Mouse (Mus musculus) hindbrain, embryonic 12.5 days (tissue): ENCODE data around the gene Fos. TPM values are rescaled to one million over a fixed set of nuclear protein-coding genes. Genes with fewer than 3 reads are reported as not detected.

Experiments used
- ATAC-seq: fragments of 200-750 bp; cut with Nextera tagmentation; 2 replicates; pipeline ENCODE4 v1.8.0; 2017; ENCODE audit warnings: moderate TSS enrichment; ENCODE audit not compliant: low FRiP score
- H3K27ac ChIP-seq: fragments of 300-500 bp; sonication (generic); 2 replicates; pipeline ENCODE4 v1.5.1; 2016; ENCODE audit warnings: mild to moderate bottlenecking
- H3K27me3 ChIP-seq: fragments of 300-500 bp; sonication (generic); 2 replicates; pipeline ENCODE4 v1.6.1; 2016; ENCODE audit warnings: mild to moderate bottlenecking
- H3K36me3 ChIP-seq: fragments of 300-500 bp; sonication (generic); 2 replicates; pipeline ENCODE4 v1.6.1; 2016; ENCODE audit warnings: mild to moderate bottlenecking
- H3K4me1 ChIP-seq: fragments of 300-500 bp; sonication (generic); 2 replicates; pipeline ENCODE4 v1.6.1; 2016
- H3K4me2 ChIP-seq: fragments of 300-500 bp; sonication (generic); replicated peaks from 2 replicates; pipeline ENCODE4 v1.6.1; 2016; ENCODE audit warnings: mild to moderate bottlenecking
- H3K4me3 ChIP-seq: fragments of 300-500 bp; sonication (generic); 2 replicates; pipeline ENCODE4 v1.5.1; 2016; ENCODE audit warnings: mild to moderate bottlenecking
- H3K9ac ChIP-seq: fragments of 300-500 bp; sonication (generic); 2 replicates; pipeline ENCODE4 v1.6.1; 2016; ENCODE audit warnings: mild to moderate bottlenecking, moderate library complexity
- H3K9me3 ChIP-seq: fragments of 300-500 bp; sonication (generic); replicated peaks from 2 replicates; pipeline ENCODE4 v1.6.1; 2016; ENCODE audit warnings: mild to moderate bottlenecking
- WGBS: fragments of 180-500 bp; shearing (Covaris S2); methylation state at CpG from one replicate; pipeline ENCODE4 v1.1.7; 2016; 5-methylcytosine and 5-hydroxymethylcytosine counted together
- polyA plus RNA-seq: library from polyadenylated mRNA; unstranded; fragments of >200 nt; fragmentation: Nextera tagmentation; extraction: Ambion mirVana; gene quantifications from 2 replicates; pipeline ENCODE4 v1.2.1, GENCODE M21; 2016

Gene Fos
- polyA plus RNA-seq, 1 experiment from 2014 or later: 2.4 TPM

- WGBS: 63% methylated on average over 3 of the region's 3 CpGs
- Histone ChIP-seq H3K27ac (no peak overlapping the region), H3K36me3 (no peaks in the 10 kb centered on the region), H3K9ac (no peak overlapping the region), H3K27me3 (peaks cover 3% of the 10 kb centered on the region; the same call in 1 of the 2 replicates), H3K9me3 (no peaks in the 10 kb centered on the region), H3K4me2 (no peak overlapping the region), H3K4me3 (no peak overlapping the region), H3K4me1 (peaks cover 5% of the 10 kb centered on the region; the same call in 1 of the 2 replicates)
- no peak for ATAC-seq
Observed at GRCm38 (mm10) chr12:85464902-85465301, 8.8 kb upstream of the Fos start.

- 77% methylated on average over 14 of the region's 14 CpGs for WGBS
- peaks cover 6% of the 10 kb centered on the region for H3K27me3 ChIP-seq
- no peaks in the 10 kb centered on the region for H3K9me3 ChIP-seq
Observed at GRCm38 (mm10) chr12:85467854-85468253, 5.8 kb upstream of the Fos start.

GRCm38 (mm10) chr12:85468666-85469065 is 5.0 kb upstream of the Fos start:
- H3K4me3 ChIP-seq: no peak overlapping the region
- H3K4me2 ChIP-seq: no peak overlapping the region
- peaks cover 18% of the 10 kb centered on the region for H3K4me1 ChIP-seq
- H3K27me3 ChIP-seq: peaks cover 6% of the 10 kb centered on the region
- no peak for ATAC-seq
- no peaks in the 10 kb centered on the region for H3K36me3 ChIP-seq
- 88% methylated on average over 12 of the region's 12 CpGs for WGBS
- no peak overlapping the region for H3K9ac ChIP-seq
- H3K9me3 ChIP-seq: no peaks in the 10 kb centered on the region
- no peak overlapping the region for H3K27ac ChIP-seq

More at GRCm38 (mm10) chr12:85467854-85468253, 5.8 kb upstream of the Fos start:
- H3K27ac ChIP-seq: no peak overlapping the region
- no peak overlapping the region for H3K4me3 ChIP-seq
- no peak overlapping the region for H3K9ac ChIP-seq
- H3K36me3 ChIP-seq: no peaks in the 10 kb centered on the region
- no peak overlapping the region for H3K4me2 ChIP-seq
- ATAC-seq: no peak
- peaks cover 15% of the 10 kb centered on the region for H3K4me1 ChIP-seq

- H3K9me3 ChIP-seq: no peaks in the 10 kb centered on the region
Observed at GRCm38 (mm10) chr12:85471920-85472655, 1.6 kb upstream of the Fos start.

GRCm38 (mm10) chr12:85472656-85473410 is 857 bp upstream of the Fos start:
- no peaks in the 10 kb centered on the region for H3K36me3 ChIP-seq
- H3K9ac ChIP-seq: peak overlapping the region; percentile 49
- under 1% methylated on average over 21 of the region's 23 CpGs for WGBS
- no peak overlapping the region for H3K27ac ChIP-seq
- H3K9me3 ChIP-seq: no peaks in the 10 kb centered on the region
- H3K4me2 ChIP-seq: peak overlapping the region; percentile 100
- peaks cover 34% of the 10 kb centered on the region for H3K27me3 ChIP-seq
- H3K4me3 ChIP-seq: peak overlapping the region; percentile 52
- ATAC-seq: peak; percentile 3
- peaks cover 38% of the 10 kb centered on the region for H3K4me1 ChIP-seq

More at GRCm38 (mm10) chr12:85471920-85472655, 1.6 kb upstream of the Fos start:
- Histone ChIP-seq H3K4me1 (peaks cover 38% of the 10 kb centered on the region), H3K27ac (peak overlapping the region; percentile 40; the same call in 1 of the 2 replicates), H3K27me3 (peaks cover 34% of the 10 kb centered on the region), H3K36me3 (no peaks in the 10 kb centered on the region), H3K4me2 (peak overlapping the region; percentile 100), H3K4me3 (peak overlapping the region; percentile 52), H3K9ac (peak overlapping the region; percentile 49)
- peak; percentile 53 for ATAC-seq
- under 1% methylated on average over 38 of the region's 42 CpGs for WGBS

GRCm38 (mm10) chr12:85474298-85475231 is 875 bp downstream of the Fos start:
- Histone ChIP-seq H3K9ac (peak overlapping the region; percentile 57), H3K4me1 (peaks cover 38% of the 10 kb centered on the region), H3K4me3 (peak overlapping the region; percentile 52), H3K27me3 (peaks cover 34% of the 10 kb centered on the region), H3K4me2 (peak overlapping the region; percentile 100), H3K36me3 (no peaks in the 10 kb centered on the region), H3K27ac (no peak overlapping the region), H3K9me3 (no peaks in the 10 kb centered on the region)
- ATAC-seq: peak; percentile 44; the same call in 1 of the 2 replicates
- under 1% methylated on average over 49 of the region's 49 CpGs for WGBS

GRCm38 (mm10) chr12:85475232-85475919 is 1.7 kb downstream of the Fos start:
- peaks cover 34% of the 10 kb centered on the region for H3K27me3 ChIP-seq
- ATAC-seq: no peak
- 9% methylated on average over 14 of the region's 16 CpGs for WGBS
- peak overlapping the region; percentile 57 for H3K9ac ChIP-seq
- H3K4me2 ChIP-seq: peak overlapping the region; percentile 100
- H3K4me1 ChIP-seq: peaks cover 38% of the 10 kb centered on the region
- H3K36me3 ChIP-seq: no peaks in the 10 kb centered on the region
- no peaks in the 10 kb centered on the region for H3K9me3 ChIP-seq
- no peak overlapping the region for H3K27ac ChIP-seq
- H3K4me3 ChIP-seq: peak overlapping the region; percentile 52

- ATAC-seq: no peak
- H3K4me1 ChIP-seq: peaks cover 38% of the 10 kb centered on the region
- H3K9me3 ChIP-seq: no peaks in the 10 kb centered on the region
- H3K27ac ChIP-seq: no peak overlapping the region
- H3K27me3 ChIP-seq: peaks cover 37% of the 10 kb centered on the region
- WGBS: 35% methylated on average over 23 of the region's 23 CpGs
- H3K4me3 ChIP-seq: no peak overlapping the region
- peak overlapping the region; percentile 100 for H3K4me2 ChIP-seq
- H3K36me3 ChIP-seq: no peaks in the 10 kb centered on the region
- H3K9ac ChIP-seq: no peak overlapping the region
Observed at GRCm38 (mm10) chr12:85475920-85476828, 2.5 kb downstream of the Fos start.

- WGBS: 79% methylated on average over 4 of the region's 4 CpGs
- H3K4me2 ChIP-seq: no peak overlapping the region
Observed at GRCm38 (mm10) chr12:85477219-85477618, 3.5 kb downstream of the Fos start.

GRCm38 (mm10) chr12:85477804-85478203 is 4.1 kb downstream of the Fos start:
- Histone ChIP-seq H3K27ac (no peak overlapping the region), H3K9me3 (no peaks in the 10 kb centered on the region), H3K9ac (no peak overlapping the region), H3K36me3 (no peaks in the 10 kb centered on the region), H3K4me1 (peaks cover 23% of the 10 kb centered on the region), H3K4me3 (no peak overlapping the region), H3K27me3 (peaks cover 34% of the 10 kb centered on the region), H3K4me2 (no peak overlapping the region)
- 72% methylated on average over 3 of the region's 3 CpGs for WGBS
- ATAC-seq: no peak

More at GRCm38 (mm10) chr12:85477219-85477618, 3.5 kb downstream of the Fos start:
- no peaks in the 10 kb centered on the region for H3K9me3 ChIP-seq
- H3K4me3 ChIP-seq: no peak overlapping the region
- H3K36me3 ChIP-seq: no peaks in the 10 kb centered on the region
- no peak overlapping the region for H3K27ac ChIP-seq
- ATAC-seq: no peak
- peaks cover 34% of the 10 kb centered on the region for H3K27me3 ChIP-seq
- H3K9ac ChIP-seq: no peak overlapping the region
- peaks cover 28% of the 10 kb centered on the region for H3K4me1 ChIP-seq
